7 mouse cellular contexts compared by ENCODE assay signal in genomic region chr16:33594037-33594771, GRCm38 (mm10).
DNase-seq lines count a peak whose midpoint lies in the region; ATAC-seq and TF ChIP-seq lines count a peak whose summit lies in the region.

No protein-coding gene starts in this region.

- TF ChIP-seq RAD21 in MEL (IDR thresholded peaks at IDR 0.05; ENCODE audit: low read depth, low read length) = no peak

- no peak for TF ChIP-seq EP300 in MEL (IDR thresholded peaks at IDR 0.05; ENCODE audit: low read depth in 1 of 2, low read length in 2 of 2)

- WGBS in forebrain, embryonic 12.5 days = 33% methylated on average over 7 of the region's 7 CpGs
- WGBS in hindbrain, embryonic 14.5 days = 28% methylated on average over 7 of the region's 7 CpGs
- WGBS in neural tube, embryonic 13.5 days = 37% methylated on average over 7 of the region's 7 CpGs
- 83% methylated on average over 7 of the region's 7 CpGs for WGBS in cerebellum, adult 2 months

- H3K4me2 ChIP-seq in forebrain, embryonic 12.5 days = no peak overlapping the region
- no peak overlapping the region for H3K4me2 ChIP-seq in hindbrain, embryonic 14.5 days (replicated peaks)
- no peak overlapping the region for H3K4me2 ChIP-seq in neural tube, embryonic 13.5 days

- H3K9ac ChIP-seq in MEL (ENCODE audit: control insufficient read depth, low read depth, low read length, poor library complexity, severe bottlenecking) = no peak overlapping the region
- no peak overlapping the region for H3K9ac ChIP-seq in forebrain, embryonic 12.5 days
- H3K9ac ChIP-seq in hindbrain, embryonic 14.5 days = no peak overlapping the region
- no peak overlapping the region for H3K9ac ChIP-seq in neural tube, embryonic 13.5 days

- no peak for TF ChIP-seq CTCF in MEL (IDR thresholded peaks at IDR 0.05 in 2 of 3, conservative IDR thresholded peaks at IDR 0.05 in 1 of 3; ENCODE audit: control insufficient read depth in 1 of 3, insufficient read depth in 1 of 3, low read depth in 2 of 3, low read length in 3 of 3, poor library complexity in 1 of 3, severe bottlenecking in 1 of 3)
- TF ChIP-seq CTCF in cerebellum, adult 2 months (IDR thresholded peaks at IDR 0.05; ENCODE audit: borderline replicate concordance, insufficient read depth, low read depth, low read length) = no peak

- no peaks in the 10 kb centered on the region for H3K4me1 ChIP-seq in MEL (ENCODE audit: control insufficient read depth in 1 of 2, insufficient read depth in 2 of 2, low read length in 2 of 2)
- peaks cover 19% of the 10 kb centered on the region for H3K4me1 ChIP-seq in forebrain, embryonic 12.5 days
- peaks cover 7% of the 10 kb centered on the region for H3K4me1 ChIP-seq in hindbrain, embryonic 14.5 days (replicated peaks; ENCODE audit: control insufficient read depth, insufficient read depth, low read length)
- H3K4me1 ChIP-seq in neural tube, embryonic 13.5 days (replicated peaks) = peaks cover 11% of the 10 kb centered on the region
- no peaks in the 10 kb centered on the region for H3K4me1 ChIP-seq in cerebellum, adult 2 months (ENCODE audit: control insufficient read depth, insufficient read depth, low read length)

- peak; percentile 88 for ATAC-seq in forebrain, embryonic 12.5 days (ENCODE audit: low FRiP score)
- ATAC-seq in hindbrain, embryonic 14.5 days (ENCODE audit: low FRiP score) = peak; percentile 64
- ATAC-seq in neural tube, embryonic 13.5 days (ENCODE audit: low read depth) = peak; percentile 43
- no peak for ATAC-seq in erythroblast, adult 5-6 weeks (replicated peaks; ENCODE audit: low FRiP score, poor library complexity, severe bottlenecking)

- TF ChIP-seq POLR2A in MEL (IDR thresholded peaks at IDR 0.05; ENCODE audit: control insufficient read depth in 1 of 2, insufficient read depth in 1 of 2, low read depth in 1 of 2, low read length in 2 of 2, poor library complexity in 1 of 2) = no peak
- no peak for TF ChIP-seq POLR2A in cerebellum, adult 2 months (IDR thresholded peaks at IDR 0.05; ENCODE audit: borderline replicate concordance, insufficient read depth, low read length)

- no peak overlapping the region for H3K27ac ChIP-seq in MEL (ENCODE audit: control insufficient read depth, low read depth, low read length)
- peak overlapping the region; percentile 38 for H3K27ac ChIP-seq in forebrain, embryonic 12.5 days
- H3K27ac ChIP-seq in hindbrain, embryonic 14.5 days = 0 out of 2 replicates have a peak overlapping the region, but pooled peaks have one; percentile 17
- H3K27ac ChIP-seq in neural tube, embryonic 13.5 days (replicated peaks) = no peak overlapping the region
- H3K27ac ChIP-seq in cerebellum, adult 2 months (ENCODE audit: insufficient read depth, low read length) = no peak overlapping the region

- peaks cover 11 to 12% of the 10 kb centered on the region in 2 experiments for H3K27me3 ChIP-seq in MEL (ENCODE audit: control insufficient read depth in 1 of 2, insufficient read depth in 2 of 2, low read length in 2 of 2)
- H3K27me3 ChIP-seq in forebrain, embryonic 12.5 days = no peaks in the 10 kb centered on the region
- H3K27me3 ChIP-seq in hindbrain, embryonic 14.5 days (ENCODE audit: control insufficient read depth, insufficient read depth, low read length) = no peaks in the 10 kb centered on the region
- H3K27me3 ChIP-seq in neural tube, embryonic 13.5 days = no peaks in the 10 kb centered on the region
- H3K27me3 ChIP-seq in cerebellum, adult 2 months (ENCODE audit: control insufficient read depth, insufficient read depth, low read length) = no peaks in the 10 kb centered on the region

- H3K9me3 ChIP-seq in MEL (replicated peaks; ENCODE audit: insufficient read depth, low read length) = no peaks in the 10 kb centered on the region
- H3K9me3 ChIP-seq in forebrain, embryonic 12.5 days = no peaks in the 10 kb centered on the region
- no peaks in the 10 kb centered on the region for H3K9me3 ChIP-seq in hindbrain, embryonic 14.5 days (ENCODE audit: control insufficient read depth, low read length)
- H3K9me3 ChIP-seq in neural tube, embryonic 13.5 days = no peaks in the 10 kb centered on the region

- DNase-seq in 3134 (ENCODE audit: extremely low read depth, insufficient read length, low spot score) (peak; percentile 75), MEL (ENCODE audit: low read depth, low spot score) (peak; percentile 30)
- peak; percentile 50 for DNase-seq in hindbrain, embryonic 14.5 days (ENCODE audit: low spot score)
- DNase-seq in cerebellum, adult 2 months = no peak

- no peaks in the 10 kb centered on the region for H3K79me2 ChIP-seq in MEL (ENCODE audit: control insufficient read depth, insufficient read depth, low read length, poor library complexity)

- H3K36me3 ChIP-seq in MEL (ENCODE audit: control insufficient read depth in 1 of 2, insufficient read depth in 2 of 2, low read length in 2 of 2) = no peaks in the 10 kb centered on the region
- H3K36me3 ChIP-seq in forebrain, embryonic 12.5 days (replicated peaks) = no peaks in the 10 kb centered on the region
- H3K36me3 ChIP-seq in hindbrain, embryonic 14.5 days (replicated peaks; ENCODE audit: control insufficient read depth, insufficient read depth) = no peaks in the 10 kb centered on the region
- no peaks in the 10 kb centered on the region for H3K36me3 ChIP-seq in neural tube, embryonic 13.5 days

- H3K4me3 ChIP-seq in MEL (ENCODE audit: control insufficient read depth in 1 of 2, insufficient read depth in 1 of 2, low read depth in 2 of 2, low read length in 2 of 2) = no peak overlapping the region
- no peak overlapping the region for H3K4me3 ChIP-seq in forebrain, embryonic 12.5 days (replicated peaks)
- no peak overlapping the region for H3K4me3 ChIP-seq in hindbrain, embryonic 14.5 days (replicated peaks; ENCODE audit: low read length)
- no peak overlapping the region for H3K4me3 ChIP-seq in neural tube, embryonic 13.5 days
- H3K4me3 ChIP-seq in cerebellum, adult 2 months (replicated peaks; ENCODE audit: insufficient read depth, low read depth, low read length) = no peak overlapping the region

TF ChIP-seq in MEL, 35 proteins besides CTCF, POLR2A, EP300 and RAD21:
- TF ChIP-seq GATA1 (IDR thresholded peaks at IDR 0.05; ENCODE audit: low read depth, low read length) (no peak), MEF2A (IDR thresholded peaks at IDR 0.05; ENCODE audit: extremely low read depth, insufficient replicate concordance, low read depth, low read length, poor library complexity, severe bottlenecking) (no peak), MAZ (IDR thresholded peaks at IDR 0.05; ENCODE audit: low read depth, low read length) (no peak), NRF1 (IDR thresholded peaks at IDR 0.05; ENCODE audit: insufficient read depth, low read depth, low read length, poor library complexity, severe bottlenecking) (no peak), USF2 (IDR thresholded peaks at IDR 0.05; ENCODE audit: borderline replicate concordance in 1 of 2, insufficient read depth in 1 of 2, low read depth in 1 of 2, low read length in 2 of 2) (no peak)

Comparison
In these comparisons a context has a peak if more than half of its experiments do, and no peak if none do; other contexts are left out.
1. DNase-seq: peak in 3134 (single experiment), MEL (single experiment) and hindbrain, embryonic 14.5 days (single experiment); none in cerebellum, adult 2 months (0 of 2).
2. H3K27ac ChIP-seq: peak in forebrain, embryonic 12.5 days (single experiment) and hindbrain, embryonic 14.5 days (single experiment); none in MEL (single experiment), neural tube, embryonic 13.5 days (single experiment) and cerebellum, adult 2 months (single experiment).